Mouse (Mus musculus): ENCODE results near the gene Slc30a7.

GRCm38 (mm10) chr3:115944376-115944775 lies 62.8 kb downstream of the Slc30a7 start:
- TF ChIP-seq CTCF (IDR thresholded peaks at IDR 0.05; ENCODE audit: control insufficient read depth, insufficient read depth, low read length) (no peak), POLR2A (IDR thresholded peaks at IDR 0.05; ENCODE audit: borderline replicate concordance, control insufficient read depth, low read depth, low read length) (no peak)
